Mouse (Mus musculus) CH12.LX (cell line): ENCODE results near the gene Cck. TPM values are rescaled to one million over a fixed set of nuclear protein-coding genes. Genes with fewer than 3 reads are reported as not detected.

Source experiments
- DNase-seq: peaks from one replicate; pipeline ENCODE4 v3.0.0-alpha.2; 2013; ENCODE audit errors: extremely low read depth
- H3K27ac ChIP-seq: 2 replicates; pipeline ENCODE4 v1.5.1; 2012; ENCODE audit warnings: low read depth, mild to moderate bottlenecking, control low read depth, moderate library complexity; ENCODE audit not compliant: insufficient read depth
- H3K27me3 ChIP-seq: replicated peaks from 2 replicates; pipeline ENCODE3; 2012; ENCODE audit warnings: inconsistent platforms
- H3K36me3 ChIP-seq, 2 experiments: replicated peaks in 1 of 2; 2 replicates each; pipeline versions ENCODE3 to v1.6.1; 2012; ENCODE audit warnings: inconsistent platforms in 1 of 2, low read length in 1 of 2, mild to moderate bottlenecking in 1 of 2, mixed read lengths in 1 of 2, moderate library complexity in 1 of 2; ENCODE audit not compliant: control insufficient read depth in 1 of 2, insufficient read depth in 1 of 2
- H3K4me1 ChIP-seq, 2 experiments: 2 replicates each; pipeline ENCODE4 v1.6.1; 2012; ENCODE audit warnings: inconsistent platforms in 1 of 2, moderate library complexity in 1 of 2; ENCODE audit not compliant: insufficient read depth in 2 of 2, control insufficient read depth in 1 of 2
- H3K4me2 ChIP-seq: 2 replicates; pipeline ENCODE4 v1.6.1; 2012; ENCODE audit warnings: low read depth, mild to moderate bottlenecking, control low read depth; ENCODE audit not compliant: poor library complexity, insufficient read depth, severe bottlenecking
- H3K4me3 ChIP-seq, 3 experiments: fragments of 150-350 bp in 1 of 3; sonication (generic) in 1 of 3; replicated peaks in 1 of 3; 2 replicates each; pipeline versions ENCODE3 to v1.5.1; 2011 to 2012; ENCODE audit warnings: low read depth in 2 of 3, low read length in 2 of 3, mild to moderate bottlenecking in 2 of 3, moderate library complexity in 2 of 3, control low read depth in 1 of 3, improper control_type of control experiment in 1 of 3, inconsistent platforms in 1 of 3, mixed read lengths in 1 of 3; ENCODE audit not compliant: poor library complexity in 1 of 3
- H3K79me2 ChIP-seq: replicated peaks from 2 replicates; pipeline ENCODE4 v1.6.1; 2012; ENCODE audit warnings: mild to moderate bottlenecking, moderate library complexity; ENCODE audit not compliant: control insufficient read depth, poor library complexity, insufficient read depth, severe bottlenecking; ENCODE audit errors: extremely low read depth
- H3K9ac ChIP-seq: 2 replicates; pipeline ENCODE4 v1.6.1; 2012; ENCODE audit warnings: low read depth, mild to moderate bottlenecking, control low read depth, moderate library complexity; ENCODE audit not compliant: insufficient read depth
- H3K9me3 ChIP-seq: replicated peaks from 2 replicates; pipeline ENCODE3; 2012; ENCODE audit warnings: low read length, inconsistent platforms, mixed read lengths
- CHD2 ChIP-seq: IDR thresholded peaks from 2 replicates; pipeline ENCODE4 v1.6.1; 2011; ENCODE audit warnings: low read length, improper control_type of control experiment
- CTCF ChIP-seq, 2 experiments: IDR thresholded peaks in 1 of 2; conservative IDR thresholded peaks in 1 of 2; 2 replicates each; pipeline ENCODE4 v1.5.1; 2011 to 2012; ENCODE audit warnings: low read depth in 2 of 2, low read length in 2 of 2, improper control_type of control experiment in 1 of 2, inconsistent platforms in 1 of 2, mild to moderate bottlenecking in 1 of 2, moderate library complexity in 1 of 2
- E2F4 ChIP-seq: IDR thresholded peaks from 2 replicates; pipeline ENCODE4 v1.6.1; 2011; ENCODE audit warnings: low read depth, low read length, improper control_type of control experiment; ENCODE audit not compliant: insufficient replicate concordance
- ELF1 ChIP-seq: IDR thresholded peaks from 2 replicates; pipeline ENCODE4 v1.6.1; 2014; ENCODE audit warnings: low read depth, mild to moderate bottlenecking, inconsistent platforms, low read length, improper control_type of control experiment
- ETS1 ChIP-seq: conservative IDR thresholded peaks from 2 replicates; pipeline ENCODE4 v1.6.1; 2012; ENCODE audit warnings: low read depth, mild to moderate bottlenecking, inconsistent platforms, low read length, improper control_type of control experiment, moderate library complexity
- HCFC1 ChIP-seq: IDR thresholded peaks from 2 replicates; pipeline ENCODE4 v1.6.1; 2012; ENCODE audit warnings: low read depth, mild to moderate bottlenecking, inconsistent platforms, low read length, improper control_type of control experiment
- KAT2A ChIP-seq: IDR thresholded peaks from 2 replicates; pipeline ENCODE4 v1.6.1; 2012; ENCODE audit warnings: low read length, improper control_type of control experiment, inconsistent platforms; ENCODE audit not compliant: insufficient replicate concordance
- MXI1 ChIP-seq: IDR thresholded peaks from 2 replicates; pipeline ENCODE4 v1.6.1; 2011; ENCODE audit warnings: mild to moderate bottlenecking, low read depth, low read length, improper control_type of control experiment
- MYC ChIP-seq: IDR thresholded peaks from 2 replicates; pipeline ENCODE4 v1.6.1; 2011; ENCODE audit warnings: low read depth, mild to moderate bottlenecking, improper control_type of control experiment, low read length
- NELFE ChIP-seq: IDR thresholded peaks from 2 replicates; pipeline ENCODE4 v1.6.1; 2011; ENCODE audit warnings: low read depth, low read length, improper control_type of control experiment
- NRF1 ChIP-seq: IDR thresholded peaks from 2 replicates; pipeline ENCODE4 v1.6.1; 2014; ENCODE audit warnings: low read depth, mild to moderate bottlenecking, inconsistent platforms, low read length, improper control_type of control experiment, moderate library complexity
- UBTF ChIP-seq: IDR thresholded peaks from 2 replicates; pipeline ENCODE4 v1.6.1; 2012; ENCODE audit warnings: low read depth, mild to moderate bottlenecking, inconsistent platforms, low read length, improper control_type of control experiment, moderate library complexity
- USF1 ChIP-seq: IDR thresholded peaks from 2 replicates; pipeline ENCODE4 v1.6.1; 2014; ENCODE audit warnings: low read depth, mild to moderate bottlenecking, inconsistent platforms, low read length, improper control_type of control experiment
- ZC3H11A ChIP-seq: IDR thresholded peaks from 2 replicates; pipeline ENCODE4 v1.6.1; 2012; ENCODE audit warnings: low read depth, mild to moderate bottlenecking, inconsistent platforms, low read length, improper control_type of control experiment
- ZMIZ1 ChIP-seq: IDR thresholded peaks from 2 replicates; pipeline ENCODE4 v1.6.1; 2012; ENCODE audit warnings: low read depth, mild to moderate bottlenecking, inconsistent platforms, low read length, improper control_type of control experiment
- dilution Hi-C: fragments of 300-500 bp; cut with MboI; formaldehyde crosslinking; loops from 2 replicates; pipeline ENCODE4 v1.14.3; 2020; ENCODE audit warnings: low sequenced_read_pairs; ENCODE audit not compliant: extremely low pct_unique_long_range_greater_than_20kb, extremely low pct_ligation_motif_present
- in situ Hi-C: fragments of 300-500 bp; cut with MboI; formaldehyde crosslinking; loops from 3 replicates; pipeline ENCODE4 v1.14.3; 2019; ENCODE audit warnings: low sequenced_read_pairs, low pct_ligation_motif_present, low pct_unique_long_range_greater_than_20kb, mixed read lengths
- polyA plus RNA-seq: library from polyadenylated mRNA; unstranded; fragments of >175 nt; gene quantifications from 2 replicates; pipeline ENCODE4 v1.2.1, GENCODE M21; 2012; ENCODE audit warnings: low read depth; ENCODE audit not compliant: insufficient read length
- total RNA-seq, 2 experiments: library from RNA; depleted of rRNA; stranded (reverse); fragments of 300-350 nt in 1 of 2; fragments of >200 nt in 1 of 2; gene quantifications; 2 replicates each; pipeline ENCODE4 v1.2.3; 2012 to 2014

The Cck gene
- total and polyA plus RNA-seq, 3 experiments: not detected

GRCm38 (mm10) chr9:121506478-121507180 lies 11.1 kb upstream of the Cck start:
- H3K4me1 ChIP-seq: no peaks in the 10 kb centered on the region
- no peaks in the 10 kb centered on the region for H3K36me3 ChIP-seq
- dilution Hi-C loops (no loop called here), in situ Hi-C loops (no loop called here)
- no peak overlapping the region for H3K9ac ChIP-seq
- TF ChIP-seq CHD2: no peak
- no peak for TF ChIP-seq USF1
- no peak overlapping the region for H3K27ac ChIP-seq
- DNase-seq: no peak
- H3K79me2 ChIP-seq: no peaks in the 10 kb centered on the region
- H3K4me2 ChIP-seq: no peak overlapping the region
- peaks cover 3% of the 10 kb centered on the region for H3K9me3 ChIP-seq
- H3K4me3 ChIP-seq: no peak overlapping the region
- peaks cover 19% of the 10 kb centered on the region for H3K27me3 ChIP-seq

DNA sequence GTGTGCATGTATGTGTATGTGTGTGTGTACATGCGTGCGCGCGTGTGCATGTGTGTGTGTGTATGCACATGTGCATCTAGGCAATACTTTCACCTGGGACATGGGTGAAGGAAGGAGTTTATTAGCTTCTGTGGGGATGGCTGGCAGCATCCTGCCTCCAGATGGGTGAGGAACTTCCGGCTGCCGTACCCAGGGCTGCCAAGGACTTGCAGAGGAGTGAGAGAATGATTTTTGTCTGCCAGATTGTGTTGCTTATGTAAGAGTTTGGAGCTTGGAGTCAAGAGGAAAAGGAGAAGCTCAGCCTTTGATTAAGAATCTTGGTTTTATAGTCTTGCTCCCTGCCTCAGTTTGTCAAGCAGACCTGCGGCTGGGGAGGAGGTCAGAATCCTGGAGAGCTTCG lies 9.9 kb upstream of the Cck start:
- no peak overlapping the region for H3K9ac ChIP-seq

GRCm38 (mm10) chr9:121496102-121496501 lies 608 bp upstream of the Cck start:
- Histone ChIP-seq H3K9ac (no peak overlapping the region), H3K36me3 (no peaks in the 10 kb centered on the region), H3K27ac (no peak overlapping the region), H3K4me1 (no peaks in the 10 kb centered on the region), H3K9me3 (no peaks in the 10 kb centered on the region), H3K27me3 (peaks cover 74% of the 10 kb centered on the region), H3K79me2 (no peaks in the 10 kb centered on the region), H3K4me3 (no peak overlapping the region), H3K4me2 (no peak overlapping the region)
- TF ChIP-seq MYC: no peak
- TF ChIP-seq CHD2: no peak
- TF ChIP-seq UBTF: no peak
- no peak for DNase-seq
- dilution Hi-C loops: no loop called here
- in situ Hi-C loops: loop anchor here (25.0 kb wide), 2 partner anchors 341 to 491 kb away; partner anchors contain the start of genes Ccdc13 and Pomgnt2

More for the DNA sequence above, 9.9 kb upstream of the Cck start:
- no peaks in the 10 kb centered on the region for H3K36me3 ChIP-seq
- H3K9me3 ChIP-seq: peaks cover 3% of the 10 kb centered on the region
- no peak overlapping the region for H3K4me3 ChIP-seq
- TF ChIP-seq ZMIZ1 (no peak), ZC3H11A (no peak), CHD2 (no peak), HCFC1 (no peak), KAT2A (no peak), ETS1 (no peak), NELFE (no peak), NRF1 (no peak), ELF1 (no peak), MXI1 (no peak), CTCF (conservative IDR thresholded peaks at IDR 0.05 in 1 of 2, IDR thresholded peaks at IDR 0.05 in 1 of 2; ENCODE audit: low read depth in 2 of 2, low read length in 2 of 2) (no peak), UBTF (no peak), E2F4 (no peak)
- TF ChIP-seq, all 38 proteins: peak for 0
- no peak overlapping the region for H3K27ac ChIP-seq
- no peaks in the 10 kb centered on the region for H3K79me2 ChIP-seq
- dilution Hi-C loops (no loop called here), in situ Hi-C loops (no loop called here)
- no peak for DNase-seq
- no peaks in the 10 kb centered on the region for H3K4me1 ChIP-seq
- no peak overlapping the region for H3K4me2 ChIP-seq
- peaks cover 29% of the 10 kb centered on the region for H3K27me3 ChIP-seq
